Mouse (Mus musculus) leukemia stem cell, adult 10-12 weeks (primary cell): ENCODE data around the gene Lpar5. TPM values are rescaled to one million over a fixed set of nuclear protein-coding genes. Genes with fewer than 3 reads are reported as not detected.

Experiments
- polyA plus RNA-seq: library from polyadenylated mRNA; stranded (reverse); fragments of >175 nt; gene quantifications from 2 replicates; pipeline ENCODE4 v1.2.3, GENCODE M21; 2012; ENCODE audit warnings: low replicate concordance

Lpar5 gene
- 1.7 and 4.5 TPM in 2 replicates for polyA plus RNA-seq

GRCm38 (mm10) chr6:125067571-125067995, at the start of gene Lpar5:
Gene Lpar5, plus strand, starts transcription at chr6:125067920.

DNA sequence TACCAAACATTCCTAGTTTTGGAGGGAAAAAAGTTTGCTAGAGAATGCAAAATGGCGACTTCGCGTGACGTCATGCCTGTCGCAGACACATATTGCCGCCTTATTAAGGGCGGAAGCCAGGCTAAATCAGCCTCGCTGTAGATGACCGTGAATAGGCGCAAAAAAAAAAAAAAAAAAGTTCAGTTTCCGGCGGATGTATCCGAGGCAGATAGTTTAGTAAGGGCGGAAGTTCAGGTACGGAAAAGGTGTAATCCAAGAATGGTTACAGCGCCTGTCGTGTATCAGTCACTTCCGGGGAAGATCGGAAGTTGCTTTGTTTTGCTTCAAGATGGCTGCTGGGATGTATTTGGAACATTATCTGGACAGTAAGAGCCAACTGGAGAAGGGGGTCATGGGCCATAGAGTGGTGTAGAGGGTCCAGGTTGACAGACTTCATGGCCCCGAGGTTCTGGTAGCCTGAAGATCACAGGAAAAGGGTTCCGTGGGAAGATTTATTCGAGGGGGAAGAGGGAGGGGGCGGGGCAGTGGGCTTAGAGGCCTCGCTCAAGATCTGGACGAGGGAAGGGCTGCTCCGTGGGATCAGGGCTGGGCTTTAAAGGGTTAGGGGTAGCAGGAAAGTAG, 28.1 kb upstream of the Lpar5 start, which contains the start of gene Ing4:
TSS of gene Ing4 (plus strand) at position 228 of the 621 bp plus-strand sequence.

GRCm38 (mm10) chr6:125049678-125050077, 18.0 kb upstream of the Lpar5 start, which contains the start of gene Acrbp:
Gene Acrbp, plus strand, starts transcription at chr6:125049689.

DNA sequence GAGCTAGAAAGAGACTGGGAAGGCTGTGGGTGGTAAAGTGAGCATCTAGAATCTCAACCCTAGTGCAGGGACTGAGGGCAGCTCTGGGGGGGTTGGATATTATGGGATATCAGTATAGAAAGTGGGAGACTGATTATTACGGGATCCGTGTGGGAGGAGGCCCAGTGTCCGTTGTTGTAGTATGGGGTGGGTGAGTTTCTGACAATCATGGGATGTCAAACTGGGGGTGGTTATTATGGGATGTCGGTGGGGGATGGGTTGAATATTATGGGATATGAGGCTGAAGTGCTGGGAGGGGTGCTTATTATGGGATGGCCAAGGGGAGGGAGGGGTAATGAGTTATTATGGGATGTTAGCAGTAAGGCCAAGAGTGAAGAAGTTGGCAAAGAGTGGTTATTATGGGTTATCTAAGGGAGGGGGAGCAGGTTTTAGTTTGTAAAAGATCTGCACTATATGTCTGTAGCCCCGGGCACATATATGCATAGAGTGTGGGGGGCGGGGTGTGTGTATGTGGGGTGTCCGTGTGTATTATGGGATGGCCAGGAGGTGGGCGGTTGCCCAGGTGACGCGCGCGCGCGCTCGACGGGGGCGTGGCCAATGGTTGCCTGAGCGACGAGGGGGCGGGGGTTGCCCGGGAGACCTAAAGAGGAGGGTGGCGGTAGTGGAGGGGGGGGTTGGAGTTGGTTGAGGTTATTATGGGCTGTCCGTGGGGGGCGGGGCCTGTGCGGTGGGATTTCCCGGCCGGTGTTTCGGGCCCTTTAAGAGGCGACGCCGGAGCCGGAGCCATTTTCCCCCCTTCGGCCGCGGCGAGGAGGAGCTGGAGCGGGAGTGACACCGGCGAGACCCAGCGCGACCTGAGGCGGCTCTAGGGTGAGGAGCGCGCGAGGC, 27.9 kb downstream of the Lpar5 start, which contains the start of gene Chd4:
TSS of gene Chd4 (plus strand) at position 591 of the 888 bp plus-strand sequence.

DNA sequence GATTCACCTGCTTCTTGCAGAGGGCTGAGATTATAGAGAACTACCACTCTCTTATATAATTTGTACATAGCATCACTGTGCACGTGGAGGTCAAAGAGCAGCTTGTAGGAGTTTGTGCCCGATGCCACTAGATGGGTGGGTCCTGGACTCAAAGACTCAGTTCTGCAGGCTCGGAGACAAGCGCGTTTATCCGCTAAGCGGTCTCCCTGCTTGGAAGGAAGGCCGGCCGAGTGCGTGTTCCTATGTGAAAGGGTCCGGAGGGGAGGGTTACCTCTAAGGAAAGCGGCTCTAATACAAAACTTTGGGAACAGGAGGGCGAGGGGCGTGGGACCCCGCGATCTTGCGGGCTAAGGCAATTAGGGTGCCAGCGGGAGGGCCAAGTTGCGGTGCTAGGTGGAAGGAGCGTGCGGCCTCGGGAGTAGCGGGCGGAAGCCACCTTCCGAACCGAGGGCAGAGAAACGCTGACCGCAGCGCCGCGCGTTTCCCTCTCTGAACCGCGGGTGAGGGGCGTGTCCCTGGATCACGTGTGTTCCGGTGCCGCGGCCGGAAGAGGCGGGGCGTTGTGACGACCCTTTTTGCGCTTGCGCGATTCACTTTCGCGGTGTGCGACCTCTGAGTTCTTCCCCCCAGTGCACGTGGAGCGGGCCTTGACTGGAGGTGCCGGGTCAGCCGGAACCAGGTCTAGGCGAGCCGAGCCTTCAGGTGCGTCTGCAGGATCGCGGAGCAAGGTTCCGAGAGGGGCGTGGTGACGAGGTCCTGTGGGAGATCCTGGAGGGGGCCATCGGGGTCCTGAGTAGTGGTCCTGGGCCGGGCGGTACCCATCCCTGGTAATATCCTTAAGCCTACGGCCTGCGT, 63.8 kb downstream of the Lpar5 start, which contains the start of gene Nop2:
TSS of gene Nop2 (plus strand) at position 608 of the 855 bp plus-strand sequence.

Other genes starting within 250 kb of the Lpar5 start
- 22.3 and 54.7 TPM in 2 replicates for gene Usp5, start 238.4 kb upstream of the Lpar5 start, polyA plus RNA-seq
- gene Cdca3, start 238.4 kb upstream of the Lpar5 start, polyA plus RNA-seq, result 62.0 and 80.4 TPM in 2 replicates
- not detected in 2 replicates for gene Gnb3, start 227.6 kb upstream of the Lpar5 start, polyA plus RNA-seq
- gene P3h3, start 210.2 kb upstream of the Lpar5 start, polyA plus RNA-seq, result 1.2 and 1.6 TPM in 2 replicates
- 0.41 and 1.1 TPM in 2 replicates for gene Gpr162, start 203.9 kb upstream of the Lpar5 start, polyA plus RNA-seq
- 8.6 and 14.1 TPM in 2 replicates for gene Cd4, start 179.7 kb upstream of the Lpar5 start, polyA plus RNA-seq
- 15.5 and 17.2 TPM in 2 replicates for gene Lag3, start 156.2 kb upstream of the Lpar5 start, polyA plus RNA-seq
- 272 and 614 TPM in 2 replicates for gene Ptms, start 147.8 kb upstream of the Lpar5 start, polyA plus RNA-seq
- gene Mlf2, start 136.5 kb upstream of the Lpar5 start, polyA plus RNA-seq, result 197 and 222 TPM in 2 replicates
- 25.6 and 40.3 TPM in 2 replicates for gene Cops7a, start 102.4 kb upstream of the Lpar5 start, polyA plus RNA-seq
- 16.7 and 36.1 TPM in 2 replicates for gene Pianp, start 71.2 kb upstream of the Lpar5 start, polyA plus RNA-seq
- gene Zfp384, start 58.8 kb upstream of the Lpar5 start, polyA plus RNA-seq, result 40.4 and 66.4 TPM in 2 replicates
- gene Ing4, start 28.2 kb upstream of the Lpar5 start, polyA plus RNA-seq, result 8.1 and 12.1 TPM in 2 replicates
- 7.7 and 14.0 TPM in 2 replicates for gene Acrbp, start 18.2 kb upstream of the Lpar5 start, polyA plus RNA-seq
- 91.9 and 132 TPM in 2 replicates for gene Chd4, start 28.1 kb downstream of the Lpar5 start, polyA plus RNA-seq
- 22.6 and 92.7 TPM in 2 replicates for gene Nop2, start 64.0 kb downstream of the Lpar5 start, polyA plus RNA-seq
- gene Iffo1, start 77.3 kb downstream of the Lpar5 start, polyA plus RNA-seq, result 34.4 and 64.4 TPM in 2 replicates
- gene Gapdh, start 98.5 kb downstream of the Lpar5 start, polyA plus RNA-seq, result 448 and 5,359 TPM in 2 replicates
- gene Ncapd2, start 123.8 kb downstream of the Lpar5 start, polyA plus RNA-seq, result 140 and 215 TPM in 2 replicates
- gene Mrpl51, start 123.9 kb downstream of the Lpar5 start, polyA plus RNA-seq, result 134 and 154 TPM in 2 replicates
- 2.6 and 5.7 TPM in 2 replicates for gene Vamp1, start 147.6 kb downstream of the Lpar5 start, polyA plus RNA-seq
- gene Tapbpl, start 163.9 kb downstream of the Lpar5 start, polyA plus RNA-seq, result 7.8 and 8.7 TPM in 2 replicates
- gene Cd27, start 169.1 kb downstream of the Lpar5 start, polyA plus RNA-seq, result 4.1 and 13.9 TPM in 2 replicates
- not detected in 2 replicates for gene Tuba3a, start 218.1 kb downstream of the Lpar5 start, polyA plus RNA-seq
- 20.1 and 24.4 TPM in 2 replicates for gene Ltbr, start 246.0 kb downstream of the Lpar5 start, polyA plus RNA-seq